In genomic region chr11:53869172-53869571, GRCm38 (mm10) we compare ENCODE assay signal across 24 mouse cellular contexts. TPM values are rescaled to one million over a fixed set of nuclear protein-coding genes. Genes with fewer than 3 reads are reported as not detected.
DNase-seq lines count a peak whose midpoint lies in the region; ATAC-seq and TF ChIP-seq lines count a peak whose summit lies in the region.
"Had no signal": no experiment of that assay in that cellular context is flagged by ENCODE, and none has a peak within 500 bp of the region (broad histone marks: within the 10 kb centered on the region; RNA-seq: fewer than 3 reads in every experiment).

No protein-coding gene starts in this region.

- H3K4me1 ChIP-seq in heart, adult 2 months (ENCODE audit: control insufficient read depth, insufficient read depth, low read length): peaks cover 5% of the 10 kb centered on the region
- 0 out of 2 replicates have a peak, but pooled peaks cover 2% of the 10 kb centered on the region for H3K4me1 ChIP-seq in heart, embryonic 15.5 days (replicated peaks)
- H3K4me1 ChIP-seq in heart, postnatal 0 days (ENCODE audit: control insufficient read depth, insufficient read depth): peaks cover 10% of the 10 kb centered on the region; the same call in 1 of the 2 replicates
- H3K4me1 ChIP-seq: embryonic facial prominence, embryonic 13.5 days; embryonic facial prominence, embryonic 15.5 days; forebrain, embryonic 10.5 days; forebrain, embryonic 12.5 days had no signal

- TF ChIP-seq EP300 in heart, adult 2 months (IDR thresholded peaks at IDR 0.05; ENCODE audit: insufficient read depth, low read depth, low read length): no peak
- no peak for TF ChIP-seq EP300 in heart, postnatal 0 days (IDR thresholded peaks at IDR 0.05; ENCODE audit: low read depth)

- no peaks in the 10 kb centered on the region for H3K79me2 ChIP-seq in heart, adult 2 months (replicated peaks; ENCODE audit: control insufficient read depth, insufficient read depth, low read length)

- no peaks in the 10 kb centered on the region for H3K27me3 ChIP-seq in heart, adult 2 months (ENCODE audit: control insufficient read depth, insufficient read depth, low read length)
- H3K27me3 ChIP-seq in heart, embryonic 15.5 days: no peaks in the 10 kb centered on the region
- H3K27me3 ChIP-seq in heart, postnatal 0 days (ENCODE audit: control insufficient read depth, insufficient read depth, low read length): no peaks in the 10 kb centered on the region
- H3K27me3 ChIP-seq: embryonic facial prominence, embryonic 13.5 days; embryonic facial prominence, embryonic 15.5 days; forebrain, embryonic 12.5 days had no signal

- H3K27ac ChIP-seq in heart, adult 2 months: no peak overlapping the region
- peak overlapping the region; percentile 61 for H3K27ac ChIP-seq in heart, embryonic 15.5 days
- peak overlapping the region; percentile 66 for H3K27ac ChIP-seq in heart, postnatal 0 days (ENCODE audit: low read depth)
- H3K27ac ChIP-seq: embryonic facial prominence, embryonic 13.5 days; embryonic facial prominence, embryonic 15.5 days; forebrain, embryonic 10.5 days; forebrain, embryonic 12.5 days had no signal

- H3K36me3 ChIP-seq in heart, adult 2 months (ENCODE audit: control insufficient read depth, insufficient read depth, low read length): peaks cover 10% of the 10 kb centered on the region
- peaks cover 9% of the 10 kb centered on the region for H3K36me3 ChIP-seq in heart, embryonic 15.5 days
- peaks cover 26% of the 10 kb centered on the region for H3K36me3 ChIP-seq in heart, postnatal 0 days (replicated peaks; ENCODE audit: control insufficient read depth, insufficient read depth, low read length)

- no peak overlapping the region for H3K4me3 ChIP-seq in heart, adult 2 months
- H3K4me3 ChIP-seq in heart, embryonic 15.5 days: no peak overlapping the region
- no peak overlapping the region for H3K4me3 ChIP-seq in heart, postnatal 0 days (ENCODE audit: low read depth, low read length)
- H3K4me3 ChIP-seq: embryonic facial prominence, embryonic 13.5 days; embryonic facial prominence, embryonic 15.5 days; erythroblast, embryonic 14.5 days; forebrain, embryonic 10.5 days; forebrain, embryonic 12.5 days had no signal

- no peak for TF ChIP-seq CTCF in heart, adult 2 months (IDR thresholded peaks at IDR 0.05)
- TF ChIP-seq CTCF in heart, postnatal 0 days (IDR thresholded peaks at IDR 0.05; ENCODE audit: low read depth): no peak

- no peaks in the 10 kb centered on the region for H3K9me3 ChIP-seq in heart, embryonic 15.5 days (replicated peaks)
- no peaks in the 10 kb centered on the region for H3K9me3 ChIP-seq in heart, postnatal 0 days (replicated peaks; ENCODE audit: control insufficient read depth, low read length)
- H3K9me3 ChIP-seq: embryonic facial prominence, embryonic 13.5 days; embryonic facial prominence, embryonic 15.5 days; forebrain, embryonic 10.5 days; forebrain, embryonic 12.5 days had no signal

- ATAC-seq in heart, embryonic 15.5 days (replicated peaks; ENCODE audit: insufficient number of reproducible peaks, insufficient read depth, low FRiP score, low read depth): peak; percentile 41; the same call in 1 of the 2 replicates
- ATAC-seq in heart, postnatal 0 days (ENCODE audit: insufficient read depth, low read depth): peak; percentile 64; the same call in 1 of the 2 replicates
- ATAC-seq: forebrain, embryonic 14.5 days; forebrain, embryonic 16.5 days had no signal

- no peak for TF ChIP-seq POLR2A in heart, adult 2 months (IDR thresholded peaks at IDR 0.05; ENCODE audit: insufficient read depth, low read depth, low read length)

- no peak overlapping the region for H3K9ac ChIP-seq in heart, adult 2 months (ENCODE audit: low read depth, low read length)
- no peak overlapping the region for H3K9ac ChIP-seq in heart, embryonic 15.5 days
- H3K9ac ChIP-seq in heart, postnatal 0 days (replicated peaks; ENCODE audit: low read depth, low read length): no peak overlapping the region
- H3K9ac ChIP-seq: embryonic facial prominence, embryonic 13.5 days; embryonic facial prominence, embryonic 15.5 days; forebrain, embryonic 12.5 days had no signal

- WGBS in heart, adult 2 months: 56% methylated on average over 5 of the region's 5 CpGs
- 53% methylated on average over 5 of the region's 5 CpGs for WGBS in heart, embryonic 15.5 days
- WGBS in heart, postnatal 0 days: 49% methylated on average over 5 of the region's 5 CpGs

- H3K4me2 ChIP-seq in heart, embryonic 15.5 days: no peak overlapping the region
- H3K4me2 ChIP-seq in heart, postnatal 0 days (ENCODE audit: low read depth, low read length): no peak overlapping the region
- H3K4me2 ChIP-seq: embryonic facial prominence, embryonic 13.5 days; embryonic facial prominence, embryonic 15.5 days; forebrain, embryonic 12.5 days had no signal

- intact Hi-C loops in heart, adult 2 months (cut with DNase I): no loop called here
- intact Hi-C loops in heart, postnatal 25 days (cut with DNase I): no loop called here

- peak; percentile 89 for DNase-seq in heart, adult 11 months
- DNase-seq in heart, adult 2 months: no peak
- DNase-seq in heart, adult 18-20 months: no peak
- DNase-seq in heart, postnatal 0 days (ENCODE audit: low spot score): no peak
- no peak for DNase-seq in heart, postnatal 25 days (ENCODE audit: low spot score)
- DNase-seq: adrenal gland, adult 2 months; adrenal gland, postnatal 25 days; cerebellum, adult 11 months; cerebellum, adult 18-20 months; cerebellum, adult 8-10 months; cerebellum, adult 9-11 months; cerebellum, postnatal 14 days; cerebellum, postnatal 36 days; embryo, embryonic 11 days had no signal

RNA-seq across cellular contexts. Expression of gene Gm12216, which starts 10.1 kb away (rescaled TPM):
- 1 to 10 TPM; 2.6 TPM for total RNA-seq in heart, adult 2 months (2021)
- 4.4 and 5.5 TPM in 2 replicates for polyA plus RNA-seq in heart, adult 2 months (2012; rRNA removed)
- 0.74 and 2.5 TPM in 2 replicates for polyA plus RNA-seq in heart, embryonic 15.5 days (2015; fragmentation: Nextera tagmentation; extraction: Ambion mirVana)
- total RNA-seq in heart, adult 18-20 months (2021): 1 to 10 TPM; 2.5 to 2.6 TPM
- total RNA-seq in heart, postnatal 0 days (2014; rRNA removed; ENCODE audit: low replicate concordance): not detected in 2 replicates
- polyA plus RNA-seq in heart, postnatal 0 days (2015; fragmentation: Nextera tagmentation; extraction: Ambion mirVana): 1.2 and 1.6 TPM in 2 replicates
- 1 to 10 TPM; 1.3 to 1.7 TPM for total RNA-seq in heart, postnatal 25 days (2021)
- total RNA-seq: MEL had no signal
- polyA plus RNA-seq: embryonic facial prominence, embryonic 11.5 days; embryonic facial prominence, embryonic 13.5 days; erythroblast, embryonic 14.5 days; forebrain, embryonic 12.5 days; forebrain, embryonic 14.5 days had no signal

RNA-seq across cellular contexts. Expression of gene Slc22a5, which starts 22.3 kb away (rescaled TPM):
- total RNA-seq in heart, adult 2 months (2021): 10 to 100 TPM; 20.9 to 23.7 TPM
- polyA plus RNA-seq in heart, adult 2 months (2012; rRNA removed): 21.6 and 31.4 TPM in 2 replicates
- 7.3 and 8.9 TPM in 2 replicates for polyA plus RNA-seq in heart, embryonic 15.5 days (2015; fragmentation: Nextera tagmentation; extraction: Ambion mirVana)
- total RNA-seq in heart, adult 18-20 months (2021): 10 to 100 TPM; 18.8 to 22.7 TPM
- 14.5 and 15.6 TPM in 2 replicates for total RNA-seq in heart, postnatal 0 days (2014; rRNA removed; ENCODE audit: low replicate concordance)
- polyA plus RNA-seq in heart, postnatal 0 days (2015; fragmentation: Nextera tagmentation; extraction: Ambion mirVana): 13.3 and 14.5 TPM in 2 replicates
- total RNA-seq in heart, postnatal 25 days (2021): 10 to 100 TPM; 21.9 to 25.9 TPM
- polyA plus RNA-seq: erythroblast, embryonic 14.5 days had no signal
